Mouse (Mus musculus) ES-E14 (cell line): Measurements from ENCODE around the gene Olfr1339.

Experiments
- CHD2 ChIP-seq: IDR thresholded peaks from 2 replicates; pipeline ENCODE4 v1.6.1; 2014; ENCODE audit warnings: mild to moderate bottlenecking, low read depth, low read length, inconsistent platforms
- HCFC1 ChIP-seq: IDR thresholded peaks from 2 replicates; pipeline ENCODE4 v1.6.1; 2012; ENCODE audit warnings: low read length, inconsistent platforms, borderline replicate concordance; ENCODE audit not compliant: insufficient read depth
- ZC3H11A ChIP-seq: IDR thresholded peaks from 2 replicates; pipeline ENCODE4 v1.6.1; 2012; ENCODE audit warnings: low read depth, mild to moderate bottlenecking, inconsistent platforms, low read length, borderline replicate concordance

DNA sequence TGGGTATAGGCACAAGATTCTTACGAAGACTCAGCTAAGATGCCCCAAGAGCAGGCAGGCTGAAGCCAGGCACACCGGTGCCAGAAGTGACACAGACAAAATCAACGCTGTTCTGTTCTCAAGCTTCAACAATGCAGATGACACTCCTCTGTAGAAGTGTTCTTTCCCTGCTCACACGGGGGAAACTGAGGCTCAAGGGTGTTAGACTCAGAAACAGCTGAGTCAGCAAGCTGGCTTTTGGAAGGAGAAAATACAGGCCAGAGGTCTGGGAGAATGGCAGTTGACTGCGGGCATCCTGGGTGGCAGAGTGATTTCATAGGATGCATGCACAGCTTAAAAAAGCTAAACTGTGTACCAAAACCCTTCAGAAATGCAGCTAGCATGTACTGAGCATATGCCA is 23.9 kb upstream of the Olfr1339 start:
- no peak for TF ChIP-seq HCFC1
- TF ChIP-seq CHD2 = no peak
- TF ChIP-seq ZC3H11A = no peak
